In genomic region chr5:36213310-36213709, GRCm38 (mm10) we compare ENCODE assay signal across 13 mouse cellular contexts. TPM values are rescaled to one million over a fixed set of nuclear protein-coding genes. Genes with fewer than 3 reads are reported as not detected.
A peak's percentile ranks its signal among the peaks of the same experiment; 100 is the strongest.
DNase-seq lines count a peak whose midpoint lies in the region; ATAC-seq and TF ChIP-seq lines count a peak whose summit lies in the region.
"Had no signal": no experiment of that assay in that cellular context is flagged by ENCODE, and none has a peak within 500 bp of the region (broad histone marks: within the 10 kb centered on the region; RNA-seq: fewer than 3 reads in every experiment).

No protein-coding gene starts in this region.

- no peak overlapping the region for H3K4me2 ChIP-seq in hindbrain, postnatal 0 days (ENCODE audit: low read depth, low read length)
- no peak overlapping the region for H3K4me2 ChIP-seq in hindbrain, embryonic 14.5 days (replicated peaks)
- H3K4me2 ChIP-seq: embryonic facial prominence, embryonic 12.5 days had no signal

- no peaks in the 10 kb centered on the region for H3K27me3 ChIP-seq in hindbrain, postnatal 0 days (ENCODE audit: insufficient read depth, low read length)
- no peaks in the 10 kb centered on the region for H3K27me3 ChIP-seq in hindbrain, embryonic 14.5 days (ENCODE audit: control insufficient read depth, insufficient read depth, low read length)
- H3K27me3 ChIP-seq in heart, adult 2 months (ENCODE audit: control insufficient read depth, insufficient read depth, low read length), result no peaks in the 10 kb centered on the region
- H3K27me3 ChIP-seq: embryonic facial prominence, embryonic 12.5 days had no signal

- no peaks in the 10 kb centered on the region for H3K9me3 ChIP-seq in hindbrain, postnatal 0 days (ENCODE audit: low read length)
- H3K9me3 ChIP-seq in hindbrain, embryonic 14.5 days (ENCODE audit: control insufficient read depth, low read length), result no peaks in the 10 kb centered on the region

- H3K9ac ChIP-seq in hindbrain, postnatal 0 days (replicated peaks; ENCODE audit: low read length), result no peak overlapping the region
- no peak overlapping the region for H3K9ac ChIP-seq in hindbrain, embryonic 14.5 days
- H3K9ac ChIP-seq in heart, adult 2 months (ENCODE audit: low read depth, low read length), result no peak overlapping the region
- H3K9ac ChIP-seq: embryonic facial prominence, embryonic 12.5 days; liver, embryonic 14.5 days had no signal

- peak; percentile 55; the same call in 1 of the 2 replicates for ATAC-seq in hindbrain, postnatal 0 days
- ATAC-seq in hindbrain, embryonic 14.5 days (ENCODE audit: low FRiP score), result no peak

- H3K36me3 ChIP-seq in hindbrain, postnatal 0 days (ENCODE audit: insufficient read depth, low read length), result no peaks in the 10 kb centered on the region
- H3K36me3 ChIP-seq in hindbrain, embryonic 14.5 days (replicated peaks; ENCODE audit: control insufficient read depth, insufficient read depth), result no peaks in the 10 kb centered on the region
- no peaks in the 10 kb centered on the region for H3K36me3 ChIP-seq in heart, adult 2 months (ENCODE audit: control insufficient read depth, insufficient read depth, low read length)
- H3K36me3 ChIP-seq: embryonic facial prominence, embryonic 12.5 days had no signal

- peak; percentile 47 for TF ChIP-seq CTCF in hindbrain, postnatal 0 days (IDR thresholded peaks at IDR 0.05; ENCODE audit: low read depth)
- TF ChIP-seq CTCF in heart, adult 2 months (IDR thresholded peaks at IDR 0.05), result no peak

- intact Hi-C loops in heart, adult 2 months (cut with DNase I), result loop anchor here (5.0 kb wide), 1 partner anchor 71 kb away; no protein-coding TSS in a partner anchor

- H3K4me3 ChIP-seq in hindbrain, postnatal 0 days (ENCODE audit: low read length), result no peak overlapping the region
- no peak overlapping the region for H3K4me3 ChIP-seq in hindbrain, embryonic 14.5 days (replicated peaks; ENCODE audit: low read length)
- H3K4me3 ChIP-seq in heart, adult 2 months, result no peak overlapping the region
- H3K4me3 ChIP-seq: embryonic facial prominence, embryonic 12.5 days; myocyte had no signal

- peak; percentile 70 for DNase-seq in hindbrain, postnatal 0 days (ENCODE audit: low spot score)
- DNase-seq in hindbrain, embryonic 14.5 days (ENCODE audit: low spot score), result no peak
- peak; percentile 93 to 96 for DNase-seq in frontal cortex, adult 2 months (ENCODE audit: extremely low spot score in 1 of 2, low spot score in 1 of 2)
- DNase-seq in layer of hippocampus, postnatal 36 days, result peak; percentile 86
- DNase-seq in right cerebral cortex, postnatal 36 days (ENCODE audit: low spot score in 2 of 2), result peak; percentile 91 to 93
- no peak for DNase-seq in adrenal gland, adult 18-20 months (ENCODE audit: low spot score in 2 of 2)
- no peak for DNase-seq in heart, adult 2 months
- DNase-seq in embryo, embryonic 9.5 days (ENCODE audit: extremely low spot score), result no peak
- DNase-seq: adrenal gland, postnatal 36 days had no signal

- no peak overlapping the region for H3K27ac ChIP-seq in hindbrain, postnatal 0 days
- no peak overlapping the region for H3K27ac ChIP-seq in hindbrain, embryonic 14.5 days
- no peak overlapping the region for H3K27ac ChIP-seq in heart, adult 2 months
- H3K27ac ChIP-seq: embryonic facial prominence, embryonic 12.5 days; liver, embryonic 14.5 days had no signal

- no peak for TF ChIP-seq POLR2A in heart, adult 2 months (IDR thresholded peaks at IDR 0.05; ENCODE audit: insufficient read depth, low read depth, low read length)

- TF ChIP-seq EP300 in heart, adult 2 months (IDR thresholded peaks at IDR 0.05; ENCODE audit: insufficient read depth, low read depth, low read length), result no peak

- no peaks in the 10 kb centered on the region; the same call in none of the 2 replicates for H3K4me1 ChIP-seq in hindbrain, postnatal 0 days (ENCODE audit: insufficient read depth, low read length)
- 0 out of 2 replicates have a peak, but pooled peaks cover 4% of the 10 kb centered on the region for H3K4me1 ChIP-seq in hindbrain, embryonic 14.5 days (replicated peaks; ENCODE audit: control insufficient read depth, insufficient read depth, low read length)
- peaks cover 2% of the 10 kb centered on the region; the same call in 1 of the 2 replicates for H3K4me1 ChIP-seq in heart, adult 2 months (ENCODE audit: control insufficient read depth, insufficient read depth, low read length)
- H3K4me1 ChIP-seq: embryonic facial prominence, embryonic 12.5 days had no signal

- WGBS in hindbrain, postnatal 0 days, result 45% methylated on average over 10 of the region's 10 CpGs
- WGBS in hindbrain, embryonic 14.5 days, result 72% methylated on average over 10 of the region's 10 CpGs
- WGBS in heart, adult 2 months, result 69% methylated on average over 10 of the region's 10 CpGs

- no peaks in the 10 kb centered on the region for H3K79me2 ChIP-seq in heart, adult 2 months (replicated peaks; ENCODE audit: control insufficient read depth, insufficient read depth, low read length)

RNA-seq across cellular contexts. Expression of gene Psapl1, which starts 9.5 kb away (rescaled TPM):
- total RNA-seq in hindbrain, postnatal 0 days (2014; rRNA removed), result not detected in 2 replicates
- polyA plus RNA-seq in hindbrain, postnatal 0 days (2015; fragmentation: Nextera tagmentation; extraction: Ambion mirVana), result not detected in 2 replicates
- 0.13 and 0.17 TPM in 2 replicates for polyA plus RNA-seq in hindbrain, embryonic 14.5 days (2014; fragmentation: Nextera tagmentation; extraction: Ambion mirVana)
- polyA plus RNA-seq in frontal cortex, adult 2 months (2012; rRNA removed), result not detected in 2 replicates
- not detected for total RNA-seq in layer of hippocampus, postnatal 36 days (2021)
- not detected for total RNA-seq in adrenal gland, adult 18-20 months (2021)
- not detected for total RNA-seq in heart, adult 2 months (2021)
- polyA plus RNA-seq in heart, adult 2 months (2012; rRNA removed), result 0.06 TPM in 1 of 2 replicates, not detected in the other
- total RNA-seq: adrenal gland, postnatal 36 days; heart, postnatal 14 days had no signal
- polyA plus RNA-seq: liver, embryonic 14.5 days had no signal

Comparison
In these comparisons a context has a peak if more than half of its experiments do, and no peak if none do; other contexts are left out.
1. DNase-seq: peak in hindbrain, postnatal 0 days (single experiment), frontal cortex, adult 2 months (2 of 2), layer of hippocampus, postnatal 36 days (2 of 2) and right cerebral cortex, postnatal 36 days (2 of 2); none in hindbrain, embryonic 14.5 days (single experiment), adrenal gland, adult 18-20 months (0 of 2), heart, adult 2 months (0 of 2) and embryo, embryonic 9.5 days (single experiment).